Mouse (Mus musculus) erythroblast, adult 5-6 weeks (primary cell): Measurements from ENCODE around the gene Aldh8a1. TPM values are rescaled to one million over a fixed set of nuclear protein-coding genes. Genes with fewer than 3 reads are reported as not detected.

ENCODE experiments used
- ATAC-seq: replicated peaks from 2 replicates; pipeline ENCODE4 v1.8.0; 2016; ENCODE audit warnings: moderate number of reproducible peaks, mild to moderate bottlenecking, moderate TSS enrichment, inconsistent platforms; ENCODE audit not compliant: poor library complexity, low FRiP score, severe bottlenecking
- total RNA-seq, 2 experiments: library from RNA; stranded (forward) in 1 of 2; stranded (reverse) in 1 of 2; fragments of 150-400 nt in 1 of 2; fragments of 200-764, 138-1000 nt in 1 of 2; gene quantifications; 2 replicates each; pipeline versions ENCODE4 v1.2.3 to v1.2.4; 2015 to 2017; ENCODE audit warnings: low replicate concordance in 2 of 2

Aldh8a1 gene
- total RNA-seq, 2 experiments from 2014 or later, result not detected

GRCm38 (mm10) chr10:21410711-21411110 is 33.6 kb downstream of the Aldh8a1 start:
- ATAC-seq, result no peak

GRCm38 (mm10) chr10:21411621-21412205 is 34.6 kb downstream of the Aldh8a1 start:
- no peak for ATAC-seq

GRCm38 (mm10) chr10:21415031-21415430 is 37.9 kb downstream of the Aldh8a1 start:
- no peak for ATAC-seq

GRCm38 (mm10) chr10:21416184-21416583 is 39.1 kb downstream of the Aldh8a1 start:
- no peak for ATAC-seq

- ATAC-seq, result no peak
These were observed 42.1 kb downstream of the Aldh8a1 start for GRCm38 (mm10) chr10:21419188-21419587.

- peak; percentile 59; the same call in 1 of the 2 replicates for ATAC-seq
These were observed 43.6 kb downstream of the Aldh8a1 start for GRCm38 (mm10) chr10:21420457-21421424.

GRCm38 (mm10) chr10:21426515-21426914 is 49.4 kb downstream of the Aldh8a1 start:
- ATAC-seq, result no peak

- ATAC-seq, result no peak
These were observed 50.9 kb downstream of the Aldh8a1 start for GRCm38 (mm10) chr10:21427996-21428395.

GRCm38 (mm10) chr10:21439268-21439667 is 62.2 kb downstream of the Aldh8a1 start:
- ATAC-seq, result no peak

- no peak for ATAC-seq
These were observed 63.9 kb downstream of the Aldh8a1 start for GRCm38 (mm10) chr10:21441020-21441419.

GRCm38 (mm10) chr10:21441690-21442089 is 64.6 kb downstream of the Aldh8a1 start:
- no peak for ATAC-seq

GRCm38 (mm10) chr10:21443646-21444324 is 66.7 kb downstream of the Aldh8a1 start:
- ATAC-seq, result no peak

GRCm38 (mm10) chr10:21444410-21444809 is 67.3 kb downstream of the Aldh8a1 start:
- no peak for ATAC-seq

Other genes with a start within 250 kb of the Aldh8a1 start
- 83.8 and 109 TPM in 2 replicates for gene Myb, start 216.3 kb upstream of the Aldh8a1 start, total RNA-seq (2015; ENCODE audit: low replicate concordance)
- 51.7 and 65.7 TPM in 2 replicates for gene Myb, start 216.3 kb upstream of the Aldh8a1 start, total RNA-seq (2017; ENCODE audit: low replicate concordance)
- 42.3 and 66.0 TPM in 2 replicates for gene Hbs1l, start 81.3 kb upstream of the Aldh8a1 start, total RNA-seq (2015; ENCODE audit: low replicate concordance)
- 69.5 and 91.7 TPM in 2 replicates for gene Hbs1l, start 81.3 kb upstream of the Aldh8a1 start, total RNA-seq (2017; ENCODE audit: low replicate concordance)
- gene 1700020N01Rik, start 215.9 kb downstream of the Aldh8a1 start, total RNA-seq (2015; ENCODE audit: low replicate concordance), result not detected in 2 replicates
- gene 1700020N01Rik, start 215.9 kb downstream of the Aldh8a1 start, total RNA-seq (2017; ENCODE audit: low replicate concordance), result not detected in 2 replicates